Mouse (Mus musculus) megakaryocyte-erythroid progenitor cell, adult 5-6 weeks (primary cell): ENCODE results near the gene Mtcl1. TPM values are rescaled to one million over a fixed set of nuclear protein-coding genes. Genes with fewer than 3 reads are reported as not detected.

ENCODE experiments used
- ATAC-seq: replicated peaks from 2 replicates; pipeline ENCODE4 v1.8.0; 2016; ENCODE audit warnings: mild to moderate bottlenecking, inconsistent platforms; ENCODE audit not compliant: severe bottlenecking, poor library complexity, low FRiP score, low TSS enrichment
- total RNA-seq, 2 experiments: library from RNA; stranded (forward) in 1 of 2; stranded (reverse) in 1 of 2; fragments of 200-1000, 215-1000 nt in 1 of 2; fragments of >200 nt in 1 of 2; fragmentation: Nextera tagmentation in 1 of 2; gene quantifications; 2 replicates each; pipeline ENCODE4 v1.2.3; 2014 to 2017

Gene Mtcl1
- total RNA-seq, 2 experiments from 2014 or later: not detected

DNA sequence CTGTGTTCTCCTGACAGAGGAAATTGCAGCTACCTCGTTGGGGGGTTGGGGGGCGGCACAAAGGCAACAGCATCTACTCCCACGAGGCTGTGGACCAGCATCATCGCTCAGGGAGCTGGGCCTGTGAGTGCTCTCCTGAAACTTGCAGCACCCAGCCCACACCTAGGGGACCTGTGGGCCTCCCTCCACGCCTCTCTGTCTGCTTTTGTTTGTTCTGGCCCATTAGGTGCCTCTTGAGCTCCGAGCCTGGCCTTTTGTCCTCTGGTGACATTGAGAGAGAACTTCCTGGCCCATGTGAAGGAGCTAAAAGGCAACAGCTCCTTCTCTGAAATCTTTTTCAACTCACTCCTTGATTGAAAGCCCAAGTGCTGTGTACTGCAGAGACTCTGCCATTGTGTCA is 79.8 kb downstream of the Mtcl1 start:
- no peak for ATAC-seq

DNA sequence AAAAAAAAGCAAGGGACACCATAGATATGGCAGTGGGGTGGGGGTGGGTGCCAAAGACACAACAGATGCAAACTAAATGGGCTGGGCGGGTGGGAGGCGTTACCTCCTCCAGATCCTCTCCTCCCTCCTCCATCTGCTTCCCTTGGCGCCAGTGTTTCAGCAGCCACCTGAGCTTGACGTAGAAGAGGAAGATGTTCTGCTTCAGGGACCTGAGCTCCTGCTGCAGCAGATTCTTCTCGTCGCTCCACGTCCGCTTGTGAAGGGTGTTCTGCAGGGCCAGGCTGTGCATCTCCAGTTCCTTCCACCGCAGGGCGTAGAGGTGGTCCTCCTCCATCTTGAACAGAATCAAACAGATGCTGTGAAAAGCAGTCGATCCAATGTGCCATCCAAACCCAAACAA is 81.4 kb downstream of the Mtcl1 start:
- ATAC-seq: no peak

DNA sequence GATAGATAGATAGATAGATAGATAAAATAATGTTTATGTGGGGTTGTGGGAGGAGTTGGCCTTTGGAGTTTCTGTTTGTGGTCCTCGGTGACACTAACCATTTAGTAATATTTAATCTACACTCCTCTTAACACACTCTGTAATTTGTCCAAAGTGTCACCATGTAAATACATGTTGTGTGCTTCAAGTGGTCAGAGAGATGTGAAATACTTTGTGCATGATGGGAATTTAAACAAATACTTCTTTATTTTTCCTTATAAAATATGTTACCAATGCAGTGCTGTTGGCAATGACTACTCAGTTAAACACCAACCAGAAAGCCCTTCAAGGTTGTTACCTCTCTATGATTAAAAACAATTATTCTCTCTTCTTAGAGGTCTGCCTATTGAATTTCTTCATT is 83.9 kb downstream of the Mtcl1 start:
- ATAC-seq: no peak

DNA sequence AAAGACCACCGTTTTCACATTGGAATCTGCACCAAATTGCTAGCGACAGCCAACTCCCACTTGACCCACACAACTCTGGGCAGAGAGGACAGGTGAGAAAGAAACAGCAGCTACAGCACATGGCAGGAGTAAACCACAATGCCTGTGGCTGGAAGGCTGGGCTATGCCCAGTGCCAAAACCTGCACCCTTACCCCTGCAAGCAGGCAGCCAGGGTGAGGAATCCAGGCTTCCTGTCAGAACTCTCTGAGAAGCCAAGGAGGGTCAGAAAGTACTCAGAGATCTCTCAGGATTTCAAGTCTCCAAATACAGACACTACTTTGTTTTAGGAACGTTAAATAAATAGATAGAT is 84.3 kb downstream of the Mtcl1 start:
- ATAC-seq: no peak

DNA sequence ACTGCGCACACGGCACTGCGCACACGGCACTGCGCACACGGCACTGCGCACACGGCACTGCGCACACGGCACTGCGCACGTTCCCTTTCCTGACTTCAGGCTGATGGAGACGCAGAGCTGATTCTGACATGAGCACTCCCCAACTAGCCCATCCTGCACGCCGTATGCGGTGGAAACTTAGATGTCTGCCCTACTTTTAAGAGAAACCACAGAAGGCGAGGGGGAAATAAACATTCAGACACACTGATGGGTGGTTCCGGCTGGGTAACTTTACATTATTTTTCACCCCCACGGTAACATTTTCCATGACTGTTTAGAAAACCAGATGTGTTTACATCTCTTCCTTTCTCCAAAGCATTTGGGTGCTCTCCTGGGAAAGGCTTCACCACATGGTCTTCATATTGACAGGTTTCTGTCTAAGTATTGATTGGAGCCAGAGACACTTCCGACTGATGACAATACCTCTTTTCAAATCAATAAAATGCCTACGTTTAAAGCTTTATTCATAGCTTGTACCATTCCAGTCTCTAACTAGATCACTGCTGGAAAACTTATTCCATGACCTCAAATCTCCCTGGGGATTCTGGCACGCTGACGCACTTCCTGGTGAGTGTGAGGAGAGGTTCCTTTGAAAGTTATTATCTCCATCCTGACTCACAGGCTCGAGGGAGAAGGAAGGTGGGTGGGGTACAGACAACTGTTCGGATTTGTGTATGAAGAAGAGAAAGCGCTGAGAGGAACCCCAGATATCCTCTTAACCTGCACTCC is 84.8 kb downstream of the Mtcl1 start:
- no peak for ATAC-seq

DNA sequence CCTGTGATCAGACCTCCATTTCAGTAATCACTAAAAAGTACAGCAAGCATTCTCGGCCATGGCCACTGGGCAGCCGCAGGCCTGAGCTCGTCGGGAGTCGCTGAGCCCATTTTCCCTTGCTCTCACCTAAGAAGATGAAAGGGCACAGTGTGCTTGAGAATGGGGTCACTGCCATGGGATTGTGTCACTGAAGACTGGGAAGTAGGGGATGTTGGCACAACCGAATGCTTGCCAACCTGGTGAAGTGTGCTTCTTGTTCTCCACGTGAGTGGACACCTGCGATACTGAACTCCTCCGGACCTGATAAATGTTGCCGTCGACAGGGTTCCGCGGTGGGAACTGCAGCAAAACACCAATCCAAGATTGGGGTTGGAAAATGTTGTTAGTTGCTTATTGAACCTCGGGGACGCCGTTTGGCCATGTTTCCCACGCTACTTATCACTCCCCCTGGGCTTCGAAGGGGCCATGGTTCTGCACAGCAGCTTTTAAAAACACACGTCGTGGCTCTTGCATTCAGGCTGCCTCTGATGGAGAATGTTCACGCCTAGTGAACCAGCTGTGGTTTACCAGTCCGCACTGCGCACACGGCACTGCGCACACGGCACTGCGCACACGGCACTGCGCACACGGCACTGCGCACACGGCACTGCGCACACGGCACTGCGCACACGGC is 85.6 kb downstream of the Mtcl1 start:
- no peak for ATAC-seq

DNA sequence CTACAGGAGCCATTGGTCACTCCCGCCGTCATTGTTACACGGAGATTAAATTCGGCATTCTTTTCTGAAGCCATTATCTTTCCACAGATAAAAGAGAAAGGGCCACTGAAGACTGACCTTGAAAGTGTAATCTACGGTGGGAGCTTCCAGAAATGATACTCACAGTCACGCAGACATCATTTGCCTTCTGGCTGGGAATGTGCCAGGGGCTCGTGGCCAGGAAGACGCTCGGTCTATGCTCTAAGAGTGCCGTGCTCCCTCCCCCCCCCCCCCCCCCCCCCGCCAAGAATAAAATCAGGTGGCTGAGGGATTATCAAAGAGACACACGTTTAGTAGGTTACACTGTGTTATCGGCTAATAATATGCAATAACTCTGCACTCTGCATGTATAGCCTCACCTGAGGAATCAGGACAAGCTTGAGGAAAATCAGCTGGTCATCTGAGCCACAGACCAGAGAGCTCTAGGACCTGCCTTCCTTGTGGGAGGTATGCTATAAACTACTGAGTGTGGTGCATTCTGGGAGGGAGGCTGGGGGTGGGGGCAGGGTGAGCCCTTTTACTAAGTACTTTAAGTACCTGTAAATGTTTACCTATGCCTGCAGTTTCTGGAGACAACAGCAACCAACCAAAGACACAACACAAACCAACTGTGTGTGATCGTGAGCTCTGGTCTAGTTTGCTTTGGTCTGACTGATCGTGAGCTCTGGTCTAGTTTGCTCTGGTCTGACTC is 87.1 kb downstream of the Mtcl1 start:
- no peak for ATAC-seq

DNA sequence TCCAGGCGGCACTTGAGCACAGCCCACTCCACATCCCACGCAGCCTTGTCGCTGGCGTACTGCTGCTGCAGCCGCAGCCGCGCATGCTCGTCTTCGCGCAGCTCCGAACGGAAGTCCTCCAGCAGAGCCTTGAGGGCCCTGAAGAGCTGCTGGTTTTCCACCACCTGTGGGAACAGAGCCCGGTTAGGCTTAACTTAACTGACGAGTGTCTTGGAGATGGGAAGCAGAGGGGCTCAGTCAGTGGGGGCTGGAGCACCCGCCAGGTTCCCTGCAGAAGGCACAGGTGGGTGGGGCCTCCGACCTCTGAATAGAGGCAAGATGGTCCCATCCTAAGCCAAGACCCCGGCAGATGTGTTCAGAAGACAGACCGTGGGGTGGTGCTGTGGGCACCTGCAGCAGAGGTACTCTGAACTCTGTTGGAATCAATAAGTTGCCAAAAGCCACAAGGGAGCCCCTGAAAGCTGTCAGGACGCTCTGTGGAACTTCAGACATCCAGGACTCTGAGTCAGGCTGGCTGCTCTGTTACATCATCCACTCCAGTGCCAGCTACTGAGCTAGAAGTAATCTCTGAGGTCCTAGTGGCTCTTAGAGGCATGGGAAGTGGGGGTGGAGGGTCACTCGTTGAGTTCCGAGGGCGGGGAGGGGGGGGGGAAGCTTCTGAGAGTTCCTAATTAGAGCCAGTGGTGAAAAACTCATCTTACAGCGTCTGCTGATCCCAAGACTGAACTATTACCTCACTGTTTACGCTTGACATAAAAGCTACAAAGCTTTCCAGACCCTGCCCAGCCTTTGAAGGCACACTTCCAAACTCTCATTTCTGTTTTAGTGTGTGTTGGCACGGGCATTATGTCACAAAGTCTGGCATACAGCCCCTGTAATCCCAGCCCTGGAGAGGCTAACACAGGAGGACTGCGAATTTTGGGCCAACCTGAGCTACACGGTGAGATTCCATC is 91.2 kb downstream of the Mtcl1 start:
- no peak for ATAC-seq

DNA sequence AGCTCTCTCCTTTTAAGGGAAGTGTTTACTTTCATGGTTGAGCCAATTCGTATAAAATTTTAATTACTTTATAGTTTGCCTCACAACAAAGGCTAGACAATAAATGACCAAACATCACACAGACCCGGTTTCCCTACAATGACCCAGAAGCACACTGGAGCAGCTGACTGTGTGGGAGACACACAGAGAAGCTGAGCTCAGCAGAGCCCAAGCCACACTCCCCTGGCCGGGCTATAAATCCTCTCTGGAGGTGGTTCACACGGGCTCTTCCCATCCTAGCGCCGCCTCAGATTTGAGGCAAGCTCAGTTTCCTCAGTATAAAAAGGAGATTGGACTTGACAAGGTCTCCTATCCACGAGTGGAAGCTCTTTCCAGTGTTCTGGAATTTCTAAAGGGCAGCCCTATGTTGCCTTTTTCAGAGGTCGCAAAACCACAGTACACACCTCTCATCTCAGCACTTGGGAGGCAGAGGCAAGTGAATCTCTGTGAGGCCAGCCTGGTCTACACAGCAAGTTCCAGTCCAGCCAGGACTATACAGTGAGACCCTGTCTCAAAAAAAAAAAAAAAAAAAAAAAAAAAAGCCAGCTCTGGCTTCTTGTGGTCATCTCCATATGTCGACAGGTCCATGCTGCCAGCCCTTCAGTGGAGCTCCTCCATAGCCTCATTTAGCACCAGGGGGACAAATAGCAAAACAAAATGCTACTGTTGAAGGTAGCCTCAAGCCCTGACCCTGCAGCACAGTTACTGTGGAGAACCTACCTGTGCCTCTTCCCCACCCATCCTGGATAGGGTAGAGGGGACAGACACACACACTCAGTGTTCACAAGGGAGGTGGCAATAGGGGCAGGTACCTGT is 92.2 kb downstream of the Mtcl1 start:
- no peak for ATAC-seq

DNA sequence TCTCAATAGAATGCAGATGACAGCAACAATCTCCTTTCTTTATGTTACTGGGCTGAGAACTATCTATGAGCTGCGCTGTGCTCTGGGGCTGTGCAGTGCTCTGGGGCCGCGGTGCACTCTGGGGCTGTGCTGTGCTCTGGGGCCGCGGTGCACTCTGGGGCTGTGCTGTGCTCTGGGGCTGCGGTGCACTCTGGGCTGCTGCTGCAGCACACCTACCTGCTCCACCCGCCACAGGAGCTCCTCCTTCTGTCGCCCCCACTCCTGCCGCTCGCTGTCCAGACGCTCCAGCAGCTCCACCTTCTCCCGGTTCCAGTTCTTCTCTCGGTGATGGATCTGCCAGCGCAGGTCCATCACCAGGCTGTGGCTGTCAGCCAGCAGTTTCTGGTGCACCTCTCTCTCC is 95.6 kb downstream of the Mtcl1 start:
- ATAC-seq: no peak

DNA sequence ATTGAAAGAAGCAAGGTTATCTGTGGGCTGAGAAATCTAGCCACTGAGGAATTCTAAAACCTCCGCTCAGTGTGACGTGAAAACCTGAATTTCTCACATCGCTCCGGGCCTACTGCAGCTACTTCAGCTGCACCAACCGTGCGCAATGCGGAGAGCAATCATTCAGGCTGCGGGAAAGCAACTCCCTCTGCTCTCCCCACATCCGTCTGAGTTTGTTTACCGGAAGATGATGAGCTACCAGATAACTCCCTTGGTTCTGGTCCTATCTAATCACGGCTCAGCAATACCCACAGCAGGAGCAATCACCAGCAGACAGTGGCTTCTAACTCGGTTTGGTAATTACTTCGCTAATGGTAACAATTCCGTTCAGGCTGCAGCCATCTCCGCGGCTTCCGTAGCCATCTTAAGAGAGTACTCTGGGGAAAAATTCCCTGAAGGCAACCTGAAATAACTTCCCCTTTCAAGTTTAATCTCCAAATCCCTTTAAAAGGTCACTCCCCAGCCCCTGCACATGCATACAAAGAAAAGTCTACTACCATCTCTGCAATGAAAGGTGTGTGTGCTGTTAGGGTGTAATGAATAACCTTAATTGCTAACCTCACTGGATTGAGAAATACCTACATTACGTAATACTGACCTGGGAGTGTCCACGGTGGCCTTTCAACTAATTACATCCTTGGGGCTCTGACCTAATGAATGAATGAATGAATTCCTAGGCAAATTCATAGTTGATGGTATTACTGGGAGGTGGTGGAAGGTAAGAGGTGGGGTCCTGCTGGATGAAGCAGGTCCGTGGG is 96.5 kb downstream of the Mtcl1 start:
- ATAC-seq: no peak

DNA sequence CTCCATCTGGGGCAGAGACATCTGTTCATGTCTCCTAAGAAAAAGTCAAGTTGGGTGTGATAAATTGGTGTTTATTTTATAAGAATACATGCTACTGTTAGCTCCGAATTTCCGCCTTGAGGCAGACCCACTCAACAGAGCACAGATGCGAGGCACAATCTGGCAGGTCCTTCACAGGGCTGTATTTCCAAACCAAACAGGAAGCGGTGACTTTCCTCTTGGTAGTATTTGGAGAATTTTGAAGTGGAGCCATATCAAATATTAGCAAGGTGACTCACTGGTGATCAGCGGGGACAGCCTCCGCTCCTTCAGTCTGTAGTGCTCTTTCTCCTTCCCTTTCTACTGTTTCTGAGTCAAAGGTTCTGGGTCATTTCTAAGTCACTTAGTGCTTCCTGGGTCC is 97.3 kb downstream of the Mtcl1 start:
- ATAC-seq: no peak

DNA sequence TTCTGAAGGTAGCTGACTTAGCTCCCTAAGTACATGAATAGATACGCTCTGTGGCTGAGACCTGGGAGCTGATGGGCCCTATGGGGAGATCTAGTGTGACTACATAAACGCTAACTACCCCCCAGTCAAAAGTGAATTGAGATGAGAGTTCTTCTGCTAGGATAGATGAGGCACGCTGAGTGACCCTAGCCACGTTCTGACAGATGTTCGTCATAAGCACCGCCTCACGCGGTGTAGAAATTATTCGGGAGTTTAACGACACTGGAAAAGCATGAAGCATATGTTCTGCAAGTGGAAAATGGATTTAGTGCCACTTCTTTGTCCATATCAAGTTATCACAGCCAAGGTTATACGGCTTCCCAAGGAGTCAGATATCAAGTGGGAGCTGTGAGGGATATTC is 98.9 kb downstream of the Mtcl1 start:
- ATAC-seq: no peak

DNA sequence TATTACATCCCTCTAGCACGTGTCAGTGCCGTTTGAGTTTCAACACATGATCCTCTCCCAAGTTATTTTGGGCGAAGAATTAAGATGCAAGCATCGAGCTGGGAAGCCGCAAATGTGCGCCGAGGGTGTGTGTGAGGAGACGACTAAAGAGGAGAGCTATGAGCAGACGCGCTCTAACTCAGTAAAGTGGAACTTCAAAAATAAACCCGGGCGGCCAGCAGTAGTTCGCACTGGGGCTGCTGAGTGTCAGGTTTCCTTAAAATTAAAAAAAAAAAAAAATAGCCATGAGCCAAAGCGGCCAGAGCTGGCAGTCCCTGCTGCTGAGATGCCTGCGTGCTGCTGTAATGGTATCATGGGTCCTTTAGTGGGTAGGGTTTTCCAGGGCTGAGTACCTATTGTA is 99.4 kb downstream of the Mtcl1 start:
- ATAC-seq: no peak

DNA sequence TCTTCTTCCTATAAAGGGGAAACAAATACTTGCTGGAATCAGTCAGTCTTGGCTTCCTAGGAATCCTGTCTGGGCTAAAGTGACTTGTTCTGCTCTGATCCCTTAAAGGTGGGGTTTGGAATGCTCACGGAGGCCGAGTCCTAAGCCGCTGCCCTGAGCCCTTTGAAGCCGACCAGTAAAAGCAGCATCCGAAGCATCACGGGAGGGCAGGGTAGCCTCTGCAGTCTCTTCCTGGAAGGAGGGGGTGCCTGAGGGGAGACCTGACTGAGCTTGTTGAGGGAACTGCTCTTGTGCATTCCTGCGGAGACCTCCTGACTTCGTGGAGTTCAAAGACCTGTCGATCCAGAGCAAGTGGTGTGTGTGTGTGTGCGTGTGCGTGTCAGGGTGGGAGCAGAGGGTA is 103.2 kb downstream of the Mtcl1 start:
- ATAC-seq: no peak

DNA sequence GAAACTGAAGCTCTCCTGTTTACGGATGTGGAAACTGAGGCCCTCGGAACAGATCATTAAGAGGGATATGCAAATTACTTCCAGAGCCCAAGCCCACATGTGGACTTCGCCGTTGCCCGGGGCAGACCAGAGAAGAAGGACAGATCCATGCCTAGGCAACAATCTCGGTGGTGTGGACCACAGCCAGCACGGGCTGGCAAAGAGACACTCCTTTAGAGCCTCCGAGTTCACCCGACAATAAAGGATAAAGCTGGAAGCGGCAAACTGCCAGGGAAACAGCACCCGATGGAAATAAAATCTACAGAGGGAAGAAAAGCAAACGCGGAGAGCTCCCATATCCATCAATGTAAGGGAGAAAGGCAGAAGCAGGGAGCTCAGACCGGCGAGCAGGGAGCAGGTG is 103.9 kb downstream of the Mtcl1 start:
- ATAC-seq: no peak

DNA sequence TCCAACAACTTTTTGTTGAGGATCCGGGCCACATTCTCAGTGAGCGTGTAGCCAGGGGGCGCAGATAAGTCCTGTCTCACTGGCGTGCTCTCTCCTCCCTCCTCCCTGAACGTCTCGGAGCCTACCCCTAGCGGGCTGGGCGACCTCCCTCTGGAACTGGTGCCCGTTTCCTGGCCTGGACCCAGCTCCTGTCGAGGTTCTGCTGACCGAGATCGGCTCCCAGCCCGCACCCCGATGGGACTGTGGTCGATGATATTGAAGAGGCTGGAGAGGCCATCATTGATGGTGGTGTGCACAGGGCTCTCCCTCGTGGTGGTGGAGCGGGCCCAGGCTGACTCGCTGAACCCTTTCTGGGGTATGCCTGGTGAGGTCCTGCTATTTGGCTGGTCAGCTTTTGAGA is 106.6 kb downstream of the Mtcl1 start:
- no peak for ATAC-seq

DNA sequence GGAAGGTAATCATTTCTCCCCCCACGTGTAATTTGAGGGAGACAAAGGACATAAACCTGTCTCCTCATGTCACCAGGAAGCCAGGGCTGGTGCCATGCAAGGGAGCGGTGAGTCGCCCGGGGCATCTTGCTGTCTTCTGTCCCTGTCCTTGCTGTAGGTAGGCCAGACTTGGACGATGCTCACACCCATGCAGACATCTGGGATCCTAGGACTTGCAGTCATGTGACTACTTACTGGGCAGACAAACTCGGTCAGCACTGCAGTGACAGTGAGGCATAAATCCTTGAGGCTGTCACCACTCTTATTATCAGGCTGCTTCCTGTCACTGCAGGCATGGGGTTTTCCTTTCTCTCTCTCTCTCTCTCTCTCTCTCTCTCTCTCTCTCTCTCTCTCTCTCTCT is 107.9 kb downstream of the Mtcl1 start:
- ATAC-seq: no peak
